Mouse (Mus musculus) monocyte, adult 2 months (primary cell): Measurements from ENCODE around the gene Kcnmb3.
"Not testable (repeated sequence)": the region's sequence is repeated elsewhere in the genome, so short reads cannot be mapped to it uniquely, and the experiment has no call there.

Source experiments
- DNase-seq, 2 experiments: peaks; one replicate each; pipeline ENCODE4 v3.0.0; 2022; ENCODE audit warnings: low spot score in 2 of 2, low read depth in 1 of 2

The Kcnmb3 gene

GRCm38 (mm10) chr3:32434016-32434415, 58.0 kb downstream of the Kcnmb3 start:
- no peak for DNase-seq

- DNase-seq = no peak
Measured at GRCm38 (mm10) chr3:32430394-32430793, 61.6 kb downstream of the Kcnmb3 start.

- not testable (repeated sequence) for DNase-seq
Measured at GRCm38 (mm10) chr3:32429351-32429750, 62.7 kb downstream of the Kcnmb3 start.

- DNase-seq = no peak
Measured at GRCm38 (mm10) chr3:32428921-32429320, 63.1 kb downstream of the Kcnmb3 start.

GRCm38 (mm10) chr3:32428361-32428760, 63.7 kb downstream of the Kcnmb3 start:
- DNase-seq = no peak

DNA sequence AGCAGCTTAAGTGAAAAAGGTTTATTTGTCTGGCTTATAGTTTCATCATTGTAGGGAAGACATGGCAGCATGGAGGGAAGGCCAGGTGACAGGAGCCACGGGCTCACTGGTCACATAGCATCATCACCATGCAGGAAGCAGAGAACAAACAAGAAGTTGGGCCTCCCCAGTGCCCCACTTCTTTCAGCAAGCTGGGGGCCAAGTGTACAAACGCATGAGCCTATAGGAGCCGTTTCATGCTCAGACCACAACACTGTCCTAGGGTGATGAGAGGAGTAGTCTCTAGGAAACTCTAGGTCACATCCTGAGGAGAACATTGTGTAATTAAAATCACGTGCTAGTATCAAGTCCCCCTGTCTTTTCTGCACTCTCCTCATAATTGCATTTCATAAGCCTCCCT, 64.3 kb downstream of the Kcnmb3 start:
- no peak for DNase-seq
